ENCODE assay signal across 8 mouse cellular contexts in genomic region chr6:125604463-125605191, GRCm38 (mm10). TPM values are rescaled to one million over a fixed set of nuclear protein-coding genes. Genes with fewer than 3 reads are reported as not detected.
DNase-seq lines count a peak whose midpoint lies in the region; ATAC-seq lines count a peak whose summit lies in the region.

No protein-coding gene starts in this region.

- H3K36me3 ChIP-seq in intestine, embryonic 16.5 days (ENCODE audit: control insufficient read depth, insufficient read depth, low read length) = no peaks in the 10 kb centered on the region
- no peaks in the 10 kb centered on the region for H3K36me3 ChIP-seq in midbrain, embryonic 13.5 days

- no peaks in the 10 kb centered on the region for H3K27me3 ChIP-seq in intestine, embryonic 16.5 days (replicated peaks; ENCODE audit: control insufficient read depth, insufficient read depth, low read length)
- peaks cover 10% of the 10 kb centered on the region for H3K27me3 ChIP-seq in midbrain, embryonic 13.5 days

- H3K9me3 ChIP-seq in intestine, embryonic 16.5 days (ENCODE audit: control insufficient read depth, low read length) = no peaks in the 10 kb centered on the region
- H3K9me3 ChIP-seq in midbrain, embryonic 13.5 days = no peaks in the 10 kb centered on the region

- no peak overlapping the region for H3K4me3 ChIP-seq in intestine, embryonic 16.5 days (ENCODE audit: low read length)
- H3K4me3 ChIP-seq in midbrain, embryonic 13.5 days (replicated peaks) = no peak overlapping the region

- peak; percentile 35 for DNase-seq in A20 (ENCODE audit: low read depth, low spot score)
- peak; percentile 91 for DNase-seq in ZHBTc4 (ENCODE audit: low read depth, low spot score)
- DNase-seq in cerebellum, postnatal 36 days = peak; percentile 59 to 74
- peak; percentile 72 to 81 for DNase-seq in frontal cortex, postnatal 36 days (ENCODE audit: low spot score in 2 of 2)
- peak; percentile 85 to 88 for DNase-seq in left cerebral cortex, postnatal 14 days (ENCODE audit: low spot score in 2 of 2)
- DNase-seq in spleen, postnatal 4 days (ENCODE audit: low spot score in 2 of 2) = peak; percentile 49 to 72

- 24% methylated on average over 9 of the region's 9 CpGs for WGBS in intestine, embryonic 16.5 days
- 25% methylated on average over 9 of the region's 9 CpGs for WGBS in midbrain, embryonic 13.5 days

- intact Hi-C loops in left cerebral cortex, postnatal 14 days (cut with DNase I) = loop anchor here (5.0 to 10.0 kb wide), 2 partner anchors 112 to 330 kb away; partner anchors contain the start of gene Cd9

- peak; percentile 65 for ATAC-seq in intestine, embryonic 16.5 days
- peak; percentile 41 for ATAC-seq in midbrain, embryonic 13.5 days

- H3K4me1 ChIP-seq in intestine, embryonic 16.5 days (ENCODE audit: control insufficient read depth, insufficient read depth, low read length) = peaks cover 4% of the 10 kb centered on the region; the same call in 1 of the 2 replicates
- peaks cover 9% of the 10 kb centered on the region; the same call in 1 of the 2 replicates for H3K4me1 ChIP-seq in midbrain, embryonic 13.5 days (replicated peaks)

- H3K27ac ChIP-seq in intestine, embryonic 16.5 days (ENCODE audit: low read length) = no peak overlapping the region
- H3K27ac ChIP-seq in midbrain, embryonic 13.5 days = no peak overlapping the region

- H3K9ac ChIP-seq in intestine, embryonic 16.5 days (ENCODE audit: low read depth, low read length) = no peak overlapping the region
- no peak overlapping the region for H3K9ac ChIP-seq in midbrain, embryonic 13.5 days (replicated peaks)

- no peak overlapping the region for H3K4me2 ChIP-seq in intestine, embryonic 16.5 days (ENCODE audit: low read depth, low read length)
- no peak overlapping the region for H3K4me2 ChIP-seq in midbrain, embryonic 13.5 days (replicated peaks)

RNA-seq across cellular contexts. Expression of gene Vwf, which starts 58.1 kb away (rescaled TPM):
- 7.0 and 8.6 TPM in 2 replicates for polyA plus RNA-seq in intestine, embryonic 16.5 days (2015; fragmentation: Nextera tagmentation; extraction: Ambion mirVana)
- total RNA-seq in left cerebral cortex, postnatal 14 days (2021) = 10 to 100 TPM; 25.5 to 31.3 TPM
- 6.2 and 8.4 TPM in 2 replicates for polyA plus RNA-seq in midbrain, embryonic 13.5 days (2015; fragmentation: Nextera tagmentation; extraction: Ambion mirVana)

Comparison
In these comparisons a context has a peak if more than half of its experiments do, and no peak if none do; other contexts are left out.
1. DNase-seq: peak in every context shown above with its lines; median percentile 91 in ZHBTc4; 86 in left cerebral cortex, postnatal 14 days; 76 in frontal cortex, postnatal 36 days; 66 in cerebellum, postnatal 36 days; 60 in spleen, postnatal 4 days; 35 in A20.